Mouse (Mus musculus): Measurements from ENCODE around the gene Rem1. TPM values are rescaled to one million over a fixed set of nuclear protein-coding genes. Genes with fewer than 3 reads are reported as not detected.
"Not testable (repeated sequence)": the region's sequence is repeated elsewhere in the genome, so short reads cannot be mapped to it uniquely, and the experiment has no call there.

Gene Rem1
- polyA plus RNA-seq, 1 experiment, result not detected

- TF ChIP-seq POLR2A (IDR thresholded peaks at IDR 0.05; ENCODE audit: insufficient read depth, low read depth, low read length), result no peak
- TF ChIP-seq CTCF (IDR thresholded peaks at IDR 0.05; ENCODE audit: insufficient read depth, low read depth, low read length), result no peak
- WGBS, result 80% methylated on average over 6 of the region's 6 CpGs
- Histone ChIP-seq H3K27ac (ENCODE audit: insufficient read depth, low read depth, low read length) (no peak overlapping the region), H3K4me1 (ENCODE audit: control insufficient read depth, insufficient read depth, low read length) (no peaks in the 10 kb centered on the region), H3K4me3 (ENCODE audit: insufficient read depth, low read depth, low read length) (no peak overlapping the region)
These were observed 34.4 kb downstream of the Rem1 start for GRCm38 (mm10) chr2:152661163-152661562.

GRCm38 (mm10) chr2:152666191-152666590, 39.4 kb downstream of the Rem1 start:
- H3K27ac ChIP-seq (ENCODE audit: insufficient read depth, low read depth, low read length); H3K4me3 ChIP-seq (ENCODE audit: insufficient read depth, low read depth, low read length); H3K4me1 ChIP-seq (ENCODE audit: control insufficient read depth, insufficient read depth, low read length): not testable (repeated sequence)
- 78% methylated on average over 3 of the region's 3 CpGs for WGBS

- under 1% methylated on average over 35 of the region's 35 CpGs for WGBS
- peak within 1 kb of the TSS; percentile 68 for H3K27ac ChIP-seq (ENCODE audit: insufficient read depth, low read depth, low read length)
- peaks cover 28% of the 10 kb centered on the region for H3K4me1 ChIP-seq (ENCODE audit: control insufficient read depth, insufficient read depth, low read length)
- H3K4me3 ChIP-seq (ENCODE audit: insufficient read depth, low read depth, low read length), result peak within 1 kb of the TSS; percentile 82
- peak; percentile 75 for TF ChIP-seq POLR2A (IDR thresholded peaks at IDR 0.05; ENCODE audit: insufficient read depth, low read depth, low read length)
- TF ChIP-seq CTCF (IDR thresholded peaks at IDR 0.05; ENCODE audit: insufficient read depth, low read depth, low read length), result peak; percentile 80
These were observed 42.5 kb downstream of the Rem1 start, which contains the start of gene H13 for GRCm38 (mm10) chr2:152669256-152669638. H13 (plus strand) TSS chr2:152669461.

DNA sequence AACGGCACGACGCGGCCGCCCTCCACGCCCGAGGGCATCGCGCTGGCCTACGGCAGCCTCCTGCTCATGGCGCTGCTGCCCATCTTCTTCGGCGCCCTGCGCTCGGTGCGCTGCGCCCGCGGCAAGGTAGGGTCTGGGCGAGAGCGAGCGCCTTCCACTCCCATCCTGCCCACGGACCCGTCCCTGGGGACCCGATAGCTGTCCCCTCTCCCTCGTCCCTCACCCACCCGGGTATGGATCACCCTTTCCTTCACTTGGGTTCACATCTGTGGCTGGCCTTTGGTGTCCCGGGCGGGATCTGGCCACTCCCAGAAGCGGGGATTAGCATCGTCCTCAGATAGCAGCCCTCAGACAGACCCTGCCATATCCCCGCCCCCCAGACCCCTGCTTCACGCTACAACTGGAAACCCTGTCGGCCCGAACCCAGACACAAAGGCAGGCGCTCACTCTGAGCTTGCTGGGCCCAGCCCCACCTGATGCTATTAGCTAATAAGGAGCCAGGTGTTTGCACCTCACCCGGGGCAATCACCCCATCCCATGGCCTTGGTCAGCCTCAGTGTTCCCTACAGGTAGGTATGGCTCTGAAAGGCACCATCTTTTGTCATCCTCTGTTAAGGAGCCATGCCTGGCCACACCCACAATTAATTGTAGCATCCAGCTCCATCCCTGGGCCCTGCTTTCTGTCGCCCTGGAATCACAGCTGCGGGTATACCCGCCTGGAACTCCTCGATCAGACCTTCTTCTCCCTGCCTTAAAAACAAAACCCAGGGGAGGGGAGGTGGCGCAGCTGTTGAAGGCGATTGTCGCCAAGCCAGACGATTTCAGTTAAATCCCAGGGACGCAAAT, 43.1 kb downstream of the Rem1 start:
- WGBS, result 1% methylated on average over 46 of the region's 46 CpGs
- peak overlapping the region; percentile 82 for H3K4me3 ChIP-seq (ENCODE audit: insufficient read depth, low read depth, low read length)
- H3K27ac ChIP-seq (ENCODE audit: insufficient read depth, low read depth, low read length), result peak overlapping the region; percentile 68
- peaks cover 28% of the 10 kb centered on the region for H3K4me1 ChIP-seq (ENCODE audit: control insufficient read depth, insufficient read depth, low read length)
- no peak for TF ChIP-seq CTCF (IDR thresholded peaks at IDR 0.05; ENCODE audit: insufficient read depth, low read depth, low read length)

DNA sequence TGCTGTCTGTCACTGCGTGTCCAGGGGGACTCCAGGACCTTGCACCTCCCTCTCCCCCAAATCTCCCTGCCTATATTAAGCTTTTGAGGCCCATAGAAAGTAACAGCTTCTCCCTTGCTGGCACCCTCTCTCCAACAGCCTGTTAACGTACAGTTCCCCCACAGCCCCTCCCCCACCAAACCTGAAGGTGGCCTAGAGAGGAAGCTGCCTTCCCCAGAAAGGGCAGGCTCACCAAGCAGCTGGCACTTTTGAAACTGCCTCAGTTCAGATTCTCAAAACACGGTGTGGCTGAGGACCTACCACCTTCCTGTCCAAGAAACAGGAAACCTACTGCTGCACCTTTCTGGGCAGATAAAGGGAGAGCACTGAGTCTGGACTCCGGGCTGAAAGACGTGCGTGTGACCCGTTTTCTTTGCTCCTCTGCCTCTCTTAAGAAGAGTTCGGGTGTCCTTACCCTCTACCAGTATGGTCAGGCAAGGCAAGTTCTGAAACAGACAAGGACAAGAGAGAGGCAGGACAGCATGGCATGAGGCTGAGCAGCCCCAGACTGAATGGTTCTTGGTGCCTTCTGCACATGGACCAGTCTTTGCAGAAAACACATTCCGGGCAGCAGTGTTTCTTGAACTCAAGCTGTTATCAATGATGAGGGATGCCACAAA, 44.4 kb downstream of the Rem1 start:
- no peak for TF ChIP-seq POLR2A (IDR thresholded peaks at IDR 0.05; ENCODE audit: insufficient read depth, low read depth, low read length)
- TF ChIP-seq CTCF (IDR thresholded peaks at IDR 0.05; ENCODE audit: insufficient read depth, low read depth, low read length), result no peak
- H3K4me1 ChIP-seq (ENCODE audit: control insufficient read depth, insufficient read depth, low read length), result peaks cover 31% of the 10 kb centered on the region
- H3K27ac ChIP-seq (ENCODE audit: insufficient read depth, low read depth, low read length), result peak overlapping the region; percentile 40; the same call in 1 of the 2 replicates
- peak overlapping the region; percentile 82 for H3K4me3 ChIP-seq (ENCODE audit: insufficient read depth, low read depth, low read length)
- 35% methylated on average over 9 of the region's 9 CpGs for WGBS

GRCm38 (mm10) chr2:152671642-152671999, 44.9 kb downstream of the Rem1 start:
- no peak overlapping the region for H3K27ac ChIP-seq (ENCODE audit: insufficient read depth, low read depth, low read length)
- H3K4me1 ChIP-seq (ENCODE audit: control insufficient read depth, insufficient read depth, low read length), result peaks cover 31% of the 10 kb centered on the region
- H3K4me3 ChIP-seq (ENCODE audit: insufficient read depth, low read depth, low read length), result peak overlapping the region; percentile 82
- TF ChIP-seq CTCF (IDR thresholded peaks at IDR 0.05; ENCODE audit: insufficient read depth, low read depth, low read length) (no peak), POLR2A (IDR thresholded peaks at IDR 0.05; ENCODE audit: insufficient read depth, low read depth, low read length) (no peak)
- WGBS, result 12% methylated on average over 5 of the region's 5 CpGs

GRCm38 (mm10) chr2:152672166-152672565, 45.4 kb downstream of the Rem1 start:
- TF ChIP-seq CTCF (IDR thresholded peaks at IDR 0.05; ENCODE audit: insufficient read depth, low read depth, low read length) (no peak), POLR2A (IDR thresholded peaks at IDR 0.05; ENCODE audit: insufficient read depth, low read depth, low read length) (no peak)
- 68% methylated on average over 12 of the region's 12 CpGs for WGBS
- H3K27ac ChIP-seq (ENCODE audit: insufficient read depth, low read depth, low read length), result no peak overlapping the region

GRCm38 (mm10) chr2:152674148-152674547, 47.4 kb downstream of the Rem1 start:
- peaks cover 36% of the 10 kb centered on the region for H3K4me1 ChIP-seq (ENCODE audit: control insufficient read depth, insufficient read depth, low read length)
- no peak for TF ChIP-seq POLR2A (IDR thresholded peaks at IDR 0.05; ENCODE audit: insufficient read depth, low read depth, low read length)
- TF ChIP-seq CTCF (IDR thresholded peaks at IDR 0.05; ENCODE audit: insufficient read depth, low read depth, low read length), result no peak
- 67% methylated on average over 11 of the region's 11 CpGs for WGBS
- H3K27ac ChIP-seq (ENCODE audit: insufficient read depth, low read depth, low read length), result no peak overlapping the region
- H3K4me3 ChIP-seq (ENCODE audit: insufficient read depth, low read depth, low read length), result no peak overlapping the region

More at GRCm38 (mm10) chr2:152672166-152672565, 45.4 kb downstream of the Rem1 start:
- peaks cover 31% of the 10 kb centered on the region for H3K4me1 ChIP-seq (ENCODE audit: control insufficient read depth, insufficient read depth, low read length)
- 0 out of 2 replicates have a peak overlapping the region, but pooled peaks have one; percentile 82 for H3K4me3 ChIP-seq (ENCODE audit: insufficient read depth, low read depth, low read length)

DNA sequence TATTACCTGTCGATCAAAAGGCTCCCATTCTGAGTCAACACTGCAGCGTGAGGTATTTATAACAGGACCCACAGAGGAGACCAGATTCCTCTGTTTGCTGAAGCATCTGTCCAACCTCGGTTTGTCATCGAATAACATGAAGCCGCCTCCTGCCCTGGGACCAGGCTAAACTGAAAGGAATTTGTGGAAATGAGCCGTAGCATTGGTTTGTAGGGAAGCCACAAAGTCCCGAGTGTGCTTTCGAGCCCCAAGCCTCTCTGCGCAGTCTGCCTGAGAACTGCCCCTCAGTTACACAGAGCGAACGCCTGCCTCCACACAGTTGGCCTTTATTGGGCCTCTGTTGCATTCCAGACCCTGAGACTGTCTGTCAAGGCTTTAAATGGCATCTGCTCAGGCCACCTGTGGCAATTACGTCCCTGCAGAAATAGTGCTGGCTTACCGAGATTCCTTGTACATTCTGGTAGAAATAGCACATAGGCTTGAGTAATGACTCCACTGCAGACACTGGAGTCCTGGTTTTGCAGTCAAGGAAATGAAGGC, 48.6 kb downstream of the Rem1 start:
- Histone ChIP-seq H3K4me1 (ENCODE audit: control insufficient read depth, insufficient read depth, low read length) (peaks cover 44% of the 10 kb centered on the region), H3K27ac (ENCODE audit: insufficient read depth, low read depth, low read length) (no peak overlapping the region), H3K4me3 (ENCODE audit: insufficient read depth, low read depth, low read length) (no peak overlapping the region)
- TF ChIP-seq CTCF (IDR thresholded peaks at IDR 0.05; ENCODE audit: insufficient read depth, low read depth, low read length), result no peak
- no peak for TF ChIP-seq POLR2A (IDR thresholded peaks at IDR 0.05; ENCODE audit: insufficient read depth, low read depth, low read length)
- WGBS, result 79% methylated on average over 13 of the region's 13 CpGs

All from olfactory bulb, adult 2 months (tissue).